Mouse (Mus musculus): ENCODE results near the gene Cwc22. TPM values are rescaled to one million over a fixed set of nuclear protein-coding genes. Genes with fewer than 3 reads are reported as not detected.

The Cwc22 gene
- polyA plus RNA-seq, 1 experiment: 5.7 TPM

DNA sequence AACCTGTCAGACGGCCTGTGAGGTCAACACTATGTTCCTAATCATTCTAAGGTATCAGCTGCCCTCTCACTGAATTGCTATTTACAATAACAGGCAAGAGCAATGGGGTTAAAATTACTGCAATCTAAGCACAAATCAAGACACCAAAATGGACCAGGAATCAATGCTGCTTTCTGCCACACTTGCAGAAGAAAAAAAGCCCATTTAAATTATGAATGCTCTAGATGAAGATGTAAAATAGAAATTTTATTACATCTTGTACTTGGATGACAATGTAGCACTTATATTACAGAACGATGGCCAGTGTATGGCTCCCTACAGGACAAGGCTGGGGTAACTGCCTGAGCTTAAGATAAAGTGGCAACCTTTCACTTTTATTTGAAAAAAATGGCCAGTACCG lies 27.7 kb downstream of the Cwc22 start:
- Histone ChIP-seq H3K36me3 (ENCODE audit: control insufficient read depth, insufficient read depth, low read length) (0 out of 2 replicates have a peak, but pooled peaks cover 5% of the 10 kb centered on the region), H3K27ac (ENCODE audit: insufficient read depth, low read depth, low read length) (no peak overlapping the region), H3K4me1 (ENCODE audit: control insufficient read depth, insufficient read depth, low read length) (no peaks in the 10 kb centered on the region), H3K4me3 (ENCODE audit: insufficient read depth, low read depth, low read length) (no peak overlapping the region), H3K27me3 (replicated peaks; ENCODE audit: control insufficient read depth, insufficient read depth, low read length) (no peaks in the 10 kb centered on the region)
- 86% methylated on average over 3 of the region's 3 CpGs for WGBS
- no peak for DNase-seq
- no peak for TF ChIP-seq POLR2A (IDR thresholded peaks at IDR 0.05; ENCODE audit: low read depth, low read length)
- no peak for TF ChIP-seq CTCF (conservative IDR thresholded peaks at IDR 0.05; ENCODE audit: insufficient read depth, insufficient read length, low read depth, low read length)

DNA sequence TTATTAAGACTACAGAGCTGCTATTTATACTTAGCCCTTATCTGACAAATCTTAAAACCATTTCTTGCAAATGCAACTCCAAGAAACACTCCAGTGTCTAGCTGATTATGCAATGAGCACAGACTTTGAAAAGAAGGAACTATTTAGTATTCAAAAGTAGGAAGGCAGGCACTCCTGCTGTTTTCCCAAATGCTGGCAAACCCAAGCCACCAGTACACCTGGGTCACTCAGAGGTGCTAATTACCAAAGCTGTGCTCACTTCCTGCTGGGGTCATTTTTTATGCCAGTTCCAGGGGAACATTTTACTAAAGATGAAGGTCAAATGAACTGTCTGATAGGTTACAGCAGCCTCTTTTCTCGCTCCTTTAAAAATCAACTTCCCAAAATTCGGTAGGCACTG lies 28.2 kb downstream of the Cwc22 start:
- WGBS: 83% methylated on average over 2 of the region's 2 CpGs
- Histone ChIP-seq H3K4me1 (ENCODE audit: control insufficient read depth, insufficient read depth, low read length) (no peaks in the 10 kb centered on the region), H3K36me3 (ENCODE audit: control insufficient read depth, insufficient read depth, low read length) (0 out of 2 replicates have a peak, but pooled peaks cover 5% of the 10 kb centered on the region), H3K4me3 (ENCODE audit: insufficient read depth, low read depth, low read length) (no peak overlapping the region), H3K27me3 (replicated peaks; ENCODE audit: control insufficient read depth, insufficient read depth, low read length) (no peaks in the 10 kb centered on the region), H3K27ac (ENCODE audit: insufficient read depth, low read depth, low read length) (no peak overlapping the region)
- no peak for TF ChIP-seq POLR2A (IDR thresholded peaks at IDR 0.05; ENCODE audit: low read depth, low read length)
- DNase-seq: no peak

DNA sequence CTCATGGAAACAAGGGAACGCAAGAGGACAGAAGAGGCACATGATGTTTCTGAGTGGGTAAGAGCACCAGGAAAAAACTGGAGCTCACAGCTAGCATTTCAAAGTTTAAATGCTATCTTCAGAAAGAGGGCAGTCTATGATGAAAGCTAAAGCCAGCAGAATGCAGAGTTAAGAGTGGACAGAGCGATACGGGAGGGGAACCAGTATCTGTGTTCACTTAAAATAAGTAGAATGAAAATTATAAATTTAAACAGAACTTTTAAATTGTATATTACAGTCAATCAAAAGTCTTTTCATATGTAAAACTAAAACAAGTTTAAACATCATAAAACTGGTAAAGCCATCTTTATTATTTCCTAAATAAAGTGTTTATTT lies 28.8 kb downstream of the Cwc22 start:
- TF ChIP-seq POLR2A (IDR thresholded peaks at IDR 0.05; ENCODE audit: low read depth, low read length): no peak
- no peak for TF ChIP-seq CTCF (conservative IDR thresholded peaks at IDR 0.05; ENCODE audit: insufficient read depth, insufficient read length, low read depth, low read length)
- 96% methylated on average over 3 of the region's 3 CpGs for WGBS
- Histone ChIP-seq H3K36me3 (ENCODE audit: control insufficient read depth, insufficient read depth, low read length) (0 out of 2 replicates have a peak, but pooled peaks cover 5% of the 10 kb centered on the region), H3K27ac (ENCODE audit: insufficient read depth, low read depth, low read length) (no peak overlapping the region), H3K4me3 (ENCODE audit: insufficient read depth, low read depth, low read length) (no peak overlapping the region), H3K27me3 (replicated peaks; ENCODE audit: control insufficient read depth, insufficient read depth, low read length) (no peaks in the 10 kb centered on the region), H3K4me1 (ENCODE audit: control insufficient read depth, insufficient read depth, low read length) (no peaks in the 10 kb centered on the region)
- no peak for DNase-seq

DNA sequence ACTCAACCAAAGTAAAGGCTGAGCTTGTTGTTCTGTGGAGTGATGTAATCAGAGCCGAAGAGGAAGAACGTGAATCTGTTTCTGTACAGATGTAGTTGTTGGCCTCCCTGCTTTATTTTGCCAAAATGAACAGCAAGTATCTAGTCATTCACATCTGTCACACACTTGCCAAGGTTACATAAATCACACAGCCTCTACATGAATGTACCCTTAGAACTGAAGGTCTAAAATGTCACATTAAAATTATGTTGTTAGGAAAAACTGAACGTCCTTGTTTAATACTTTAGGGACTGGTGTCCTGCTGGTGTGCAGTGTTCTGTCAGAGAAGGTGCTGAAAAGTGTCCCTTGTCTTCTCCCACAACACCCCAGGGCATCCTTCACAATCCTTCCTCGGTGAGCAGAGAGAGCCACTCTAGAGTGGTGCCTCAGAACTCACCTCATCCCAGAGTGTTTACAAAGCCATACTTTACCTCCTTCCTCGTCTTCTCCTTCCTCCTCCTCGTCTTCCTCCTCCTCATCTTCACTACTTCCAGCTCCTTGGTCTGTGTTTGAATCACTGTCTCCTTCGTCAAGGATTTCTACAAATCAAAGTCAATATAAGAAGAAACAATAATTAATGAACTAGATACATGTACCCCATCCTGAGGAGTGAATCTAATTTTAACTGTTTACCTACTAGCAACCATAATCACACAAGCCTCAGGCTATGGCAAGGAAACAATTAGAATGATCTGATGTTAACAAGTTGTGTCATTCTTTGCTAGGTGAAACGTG lies 29.4 kb downstream of the Cwc22 start:
- DNase-seq: no peak
- WGBS: 79% methylated on average over 8 of the region's 8 CpGs
- no peak for TF ChIP-seq POLR2A (IDR thresholded peaks at IDR 0.05; ENCODE audit: low read depth, low read length)
- no peak for TF ChIP-seq CTCF (conservative IDR thresholded peaks at IDR 0.05; ENCODE audit: insufficient read depth, insufficient read length, low read depth, low read length)
- H3K4me1 ChIP-seq (ENCODE audit: control insufficient read depth, insufficient read depth, low read length): no peaks in the 10 kb centered on the region
- H3K4me3 ChIP-seq (ENCODE audit: insufficient read depth, low read depth, low read length): no peak overlapping the region
- H3K27ac ChIP-seq (ENCODE audit: insufficient read depth, low read depth, low read length): no peak overlapping the region
- peaks cover 5% of the 10 kb centered on the region; the same call in 1 of the 2 replicates for H3K36me3 ChIP-seq (ENCODE audit: control insufficient read depth, insufficient read depth, low read length)
- no peaks in the 10 kb centered on the region for H3K27me3 ChIP-seq (replicated peaks; ENCODE audit: control insufficient read depth, insufficient read depth, low read length)

DNA sequence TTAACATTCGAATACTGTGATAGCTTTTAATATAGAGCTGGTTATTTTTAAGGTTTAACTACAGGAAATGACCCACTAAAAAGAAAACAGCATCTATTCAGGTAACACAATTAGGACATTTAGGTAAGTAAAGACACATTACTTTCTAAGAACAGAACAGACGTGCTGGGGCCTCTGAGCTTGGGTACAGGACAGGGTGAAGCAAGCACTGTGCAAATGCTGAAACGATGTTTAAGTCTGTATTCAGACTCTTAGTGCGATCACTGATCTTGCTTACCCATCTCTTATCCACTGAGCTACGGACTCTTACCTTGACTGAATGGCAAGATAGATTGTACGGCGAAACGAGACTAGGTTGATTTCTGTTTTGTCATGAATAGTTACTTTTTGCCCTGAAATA lies 31.0 kb downstream of the Cwc22 start:
- 96% methylated on average over 8 of the region's 8 CpGs for WGBS
- TF ChIP-seq POLR2A (IDR thresholded peaks at IDR 0.05; ENCODE audit: low read depth, low read length) (no peak), CTCF (conservative IDR thresholded peaks at IDR 0.05; ENCODE audit: insufficient read depth, insufficient read length, low read depth, low read length) (no peak)

DNA sequence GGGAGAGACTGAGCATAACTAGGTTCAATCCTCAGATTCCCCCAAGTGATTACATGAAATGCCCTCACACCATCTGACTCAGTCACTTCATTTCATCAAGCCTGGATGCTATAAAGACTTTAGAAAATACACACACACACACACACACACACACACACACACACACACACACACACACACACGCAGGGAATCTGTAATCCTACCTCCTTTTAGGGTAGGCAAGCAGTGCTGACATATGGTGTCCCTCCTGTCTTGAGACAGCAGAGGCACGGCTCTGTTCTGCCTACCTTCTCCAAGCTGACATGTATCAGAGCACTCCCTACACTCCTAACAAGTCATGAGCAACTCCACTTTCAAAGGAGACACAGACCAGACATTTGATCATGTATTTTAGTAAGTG lies 32.5 kb downstream of the Cwc22 start:
- no peaks in the 10 kb centered on the region for H3K27me3 ChIP-seq (replicated peaks; ENCODE audit: control insufficient read depth, insufficient read depth, low read length)
- peaks cover 4% of the 10 kb centered on the region; the same call in 1 of the 2 replicates for H3K36me3 ChIP-seq (ENCODE audit: control insufficient read depth, insufficient read depth, low read length)
- no peaks in the 10 kb centered on the region for H3K4me1 ChIP-seq (ENCODE audit: control insufficient read depth, insufficient read depth, low read length)
- WGBS: 42% methylated on average over 2 of the region's 2 CpGs
- DNase-seq: no peak
- no peak overlapping the region for H3K4me3 ChIP-seq (ENCODE audit: insufficient read depth, low read depth, low read length)
- no peak overlapping the region for H3K27ac ChIP-seq (ENCODE audit: insufficient read depth, low read depth, low read length)
- TF ChIP-seq POLR2A (IDR thresholded peaks at IDR 0.05; ENCODE audit: low read depth, low read length): no peak
- no peak for TF ChIP-seq CTCF (conservative IDR thresholded peaks at IDR 0.05; ENCODE audit: insufficient read depth, insufficient read length, low read depth, low read length)

More for the DNA sequence above, 31.0 kb downstream of the Cwc22 start:
- H3K27me3 ChIP-seq (replicated peaks; ENCODE audit: control insufficient read depth, insufficient read depth, low read length): no peaks in the 10 kb centered on the region
- no peak for DNase-seq
- no peak overlapping the region for H3K4me3 ChIP-seq (ENCODE audit: insufficient read depth, low read depth, low read length)
- H3K36me3 ChIP-seq (ENCODE audit: control insufficient read depth, insufficient read depth, low read length): peaks cover 7% of the 10 kb centered on the region; the same call in 1 of the 2 replicates
- no peaks in the 10 kb centered on the region for H3K4me1 ChIP-seq (ENCODE audit: control insufficient read depth, insufficient read depth, low read length)
- no peak overlapping the region for H3K27ac ChIP-seq (ENCODE audit: insufficient read depth, low read depth, low read length)

DNA sequence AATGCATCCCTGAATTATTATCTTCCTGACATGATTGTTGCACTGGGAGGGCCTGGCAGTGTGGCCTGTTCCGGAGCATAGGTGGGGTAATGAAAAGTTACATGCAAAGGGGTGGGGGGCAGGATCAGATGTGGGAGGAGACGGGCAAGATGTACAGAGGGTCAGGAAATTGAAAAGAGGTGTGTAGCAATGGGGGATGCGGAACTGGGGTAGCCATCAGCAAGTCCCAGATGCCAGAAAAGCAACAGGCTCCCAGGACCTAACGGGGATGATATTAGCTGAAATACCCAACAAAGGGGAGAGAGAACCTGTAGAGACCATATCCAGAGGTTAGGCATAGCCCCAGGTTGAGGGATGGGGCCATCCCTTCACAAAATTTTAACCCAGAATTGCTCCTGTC lies 34.0 kb downstream of the Cwc22 start:
- no peak overlapping the region for H3K4me3 ChIP-seq (ENCODE audit: insufficient read depth, low read depth, low read length)
- TF ChIP-seq CTCF (conservative IDR thresholded peaks at IDR 0.05; ENCODE audit: insufficient read depth, insufficient read length, low read depth, low read length) (no peak), POLR2A (IDR thresholded peaks at IDR 0.05; ENCODE audit: low read depth, low read length) (no peak)
- H3K4me1 ChIP-seq (ENCODE audit: control insufficient read depth, insufficient read depth, low read length): no peaks in the 10 kb centered on the region
- no peak overlapping the region for H3K27ac ChIP-seq (ENCODE audit: insufficient read depth, low read depth, low read length)
- no peak for DNase-seq
- H3K27me3 ChIP-seq (replicated peaks; ENCODE audit: control insufficient read depth, insufficient read depth, low read length): no peaks in the 10 kb centered on the region
- 88% methylated on average over 4 of the region's 4 CpGs for WGBS
- H3K36me3 ChIP-seq (ENCODE audit: control insufficient read depth, insufficient read depth, low read length): peaks cover 4% of the 10 kb centered on the region; the same call in 1 of the 2 replicates
